Mouse (Mus musculus): ENCODE results near the gene Ubxn7.

The Ubxn7 gene

DNA sequence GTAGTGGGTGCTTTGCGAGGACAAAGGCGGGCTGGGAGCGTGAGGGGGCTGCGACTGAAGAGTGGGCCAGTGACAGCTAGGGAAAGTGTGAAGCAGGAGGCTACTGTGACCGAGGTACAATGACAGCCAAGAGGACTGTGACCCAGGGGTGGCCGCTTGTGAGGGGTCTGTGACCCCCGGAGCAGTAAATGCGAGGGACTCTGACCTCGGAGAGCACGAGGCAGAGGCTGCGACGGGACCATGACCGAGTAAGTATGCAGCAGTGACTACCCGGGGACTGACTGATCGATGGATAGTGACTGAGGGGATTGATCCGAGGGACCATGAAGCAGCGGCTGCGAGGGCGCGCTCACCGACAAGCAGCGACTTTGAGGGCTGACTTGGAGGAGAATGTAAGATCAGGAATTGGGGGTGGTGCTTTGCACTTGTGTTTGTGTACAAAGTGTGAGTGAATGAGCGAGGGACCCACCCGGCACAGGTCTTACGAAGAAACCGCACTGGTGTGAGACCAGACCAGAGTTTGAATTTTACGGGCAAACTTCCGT is 99.1 kb downstream of the Ubxn7 start:
- ATAC-seq (ENCODE audit: insufficient number of reproducible peaks, low FRiP score, low TSS enrichment): no peak

DNA sequence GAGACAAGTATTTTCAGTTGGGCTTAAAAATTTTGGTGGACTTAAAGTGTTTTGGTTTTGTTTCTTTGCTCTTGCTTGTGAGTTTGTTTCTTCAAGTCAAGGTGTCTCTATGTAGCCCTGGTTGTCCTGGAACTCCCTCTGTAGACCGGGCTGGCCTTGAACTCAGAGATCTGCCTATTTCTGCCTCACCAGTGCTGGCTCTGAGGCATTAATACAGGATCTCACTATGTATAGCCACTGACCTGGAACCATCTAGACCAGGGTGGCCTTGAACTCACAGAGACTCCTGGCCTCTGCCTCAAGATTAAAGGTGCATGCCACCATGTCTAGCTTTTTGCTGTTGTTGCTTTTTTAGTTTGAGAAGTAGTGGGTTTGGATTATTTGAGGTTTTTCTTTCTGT is 99.9 kb downstream of the Ubxn7 start:
- no peak for ATAC-seq (ENCODE audit: insufficient number of reproducible peaks, low FRiP score, low TSS enrichment)

DNA sequence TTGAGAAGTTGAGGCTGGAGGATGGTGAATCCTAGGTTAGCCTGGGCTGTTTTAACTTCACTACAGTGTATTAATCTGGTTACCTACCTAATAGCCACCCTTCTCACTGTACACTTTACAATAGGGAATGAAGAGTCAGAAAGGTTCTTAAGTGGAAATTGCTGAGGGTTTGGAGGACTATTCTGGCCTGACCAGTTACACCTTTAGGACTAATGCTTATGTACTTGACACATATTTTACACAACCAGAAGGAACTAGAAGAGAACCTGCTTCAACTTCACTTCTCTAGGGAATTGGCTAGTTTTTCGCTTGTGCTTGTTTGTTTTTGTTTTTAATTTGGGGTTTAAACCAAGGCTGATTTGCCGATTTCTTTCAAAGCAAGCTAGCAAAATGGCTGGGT is 101.1 kb downstream of the Ubxn7 start:
- ATAC-seq (ENCODE audit: insufficient number of reproducible peaks, low FRiP score, low TSS enrichment): no peak

- ATAC-seq (ENCODE audit: insufficient number of reproducible peaks, low FRiP score, low TSS enrichment): no peak
These were observed 102.0 kb downstream of the Ubxn7 start for GRCm38 (mm10) chr16:32434066-32434465.

- no peak for ATAC-seq (ENCODE audit: insufficient number of reproducible peaks, low FRiP score, low TSS enrichment)
These were observed 102.6 kb downstream of the Ubxn7 start for GRCm38 (mm10) chr16:32434691-32435090.

DNA sequence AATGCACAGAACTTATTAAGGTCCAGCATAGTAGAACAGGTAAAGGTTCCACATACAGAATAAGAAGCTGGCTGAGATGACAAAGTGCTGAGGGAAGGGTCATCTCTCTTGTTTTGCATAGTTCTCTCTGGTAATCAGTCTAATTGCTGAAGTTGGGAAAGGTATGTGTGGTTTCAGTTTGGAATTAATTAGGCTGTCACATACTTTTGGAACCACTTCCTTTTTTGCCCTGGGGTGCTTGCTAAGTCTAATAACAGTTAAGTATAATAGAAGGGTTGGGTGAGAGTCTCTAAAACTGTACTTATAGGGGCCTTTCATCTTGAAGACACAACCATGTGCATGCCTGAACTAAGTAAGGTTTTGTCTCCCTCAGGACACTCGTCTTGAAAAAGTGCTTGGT is 104.6 kb downstream of the Ubxn7 start:
- no peak for ATAC-seq (ENCODE audit: insufficient number of reproducible peaks, low FRiP score, low TSS enrichment)

DNA sequence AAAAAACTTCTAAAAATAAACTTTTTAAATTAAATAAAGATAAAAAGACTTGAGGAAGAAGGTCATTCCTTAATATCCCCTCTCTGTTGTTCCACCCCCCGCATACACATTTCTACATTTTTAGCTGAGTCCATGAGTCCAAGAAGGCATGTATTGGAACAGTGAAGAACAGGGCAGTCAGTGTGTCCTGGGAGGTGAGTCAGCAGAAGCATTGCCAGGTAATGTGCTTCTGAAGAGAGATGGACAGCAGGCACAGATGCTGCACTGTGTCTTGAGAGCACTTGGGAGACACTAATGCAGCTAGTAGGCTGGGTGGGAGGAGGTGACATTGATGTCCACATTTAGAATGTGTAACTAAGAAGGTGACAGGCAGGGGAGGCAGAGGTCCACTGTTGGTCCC is 105.2 kb downstream of the Ubxn7 start:
- ATAC-seq (ENCODE audit: insufficient number of reproducible peaks, low FRiP score, low TSS enrichment): no peak

DNA sequence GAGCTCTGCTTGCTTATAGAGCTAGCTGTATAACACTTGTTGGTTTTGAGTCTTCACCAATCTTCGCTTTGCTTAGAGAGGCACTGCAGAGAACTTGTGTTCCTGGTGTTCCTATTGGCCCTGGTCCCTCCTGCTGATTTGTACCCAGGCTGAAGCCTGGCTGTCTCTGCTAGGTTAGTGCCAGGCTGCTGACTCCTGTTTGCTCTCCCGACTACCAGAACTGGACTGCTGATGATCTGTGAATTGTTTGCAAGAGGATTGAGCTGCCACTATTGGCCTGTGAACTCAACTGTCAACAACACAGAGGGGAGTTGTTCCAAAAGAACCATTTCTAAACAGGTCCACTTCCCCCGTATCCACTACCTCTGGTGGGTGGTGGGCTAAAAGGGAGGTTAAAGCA is 109.4 kb downstream of the Ubxn7 start:
- no peak for ATAC-seq (ENCODE audit: insufficient number of reproducible peaks, low FRiP score, low TSS enrichment)
